Mouse (Mus musculus) Patski (cell line): ENCODE results near the gene Rubcn. TPM values are rescaled to one million over a fixed set of nuclear protein-coding genes. Genes with fewer than 3 reads are reported as not detected.
A peak's percentile ranks its signal among the peaks of the same experiment; 100 is the strongest.

Source experiments
- ATAC-seq: fragments of 100-300 bp; one replicate; pipeline ENCODE4 v1.8.0; 2021
- CTCF ChIA-PET: fragments of 350-600 bp; sonication (Branson Sonifier 250); formaldehyde crosslinking; loops from one replicate; lab custom pipeline; 2022; ENCODE audit warnings: inconsistent platforms; lab: Charles Lee
- POLR2A ChIA-PET: fragments of 350-600 bp; sonication (Branson Sonifier 250); formaldehyde crosslinking; loops from one replicate; lab custom pipeline; 2022; ENCODE audit warnings: antibody characterized with exemption, inconsistent platforms; lab: Charles Lee
- DNase-seq: peaks from one replicate; pipeline ENCODE4 v3.0.0-alpha.2; 2011; ENCODE audit warnings: low read depth, low spot score
- H3K27me3 ChIP-seq: fragments of 371-371 bp; one replicate; pipeline ENCODE4 v1.5.1; 2021
- CTCF ChIP-seq: fragments of 100-300 bp; IDR thresholded peaks from one replicate; pipeline ENCODE4 v1.5.1; 2021
- in situ Hi-C: fragments of 300-500 bp; cut with MboI; formaldehyde crosslinking; loops from 3 replicates; pipeline ENCODE4 v1.11.1; 2018; ENCODE audit warnings: low pct_unique_long_range_greater_than_20kb, mixed read lengths
- polyA plus RNA-seq: library from polyadenylated mRNA; unstranded; gene quantifications from one replicate; pipeline ENCODE4 v1.2.3, GENCODE M21; 2021

Rubcn gene
- polyA plus RNA-seq, 1 experiment from 2014 or later = 39.2 TPM

- ChIA-PET CTCF (no interaction called here), POLR2A (no interaction called here)
- ATAC-seq (no peak), DNase-seq (no peak)
- no peaks in the 10 kb centered on the region for H3K27me3 ChIP-seq
- in situ Hi-C loops = no loop called here
- no peak for TF ChIP-seq CTCF
These were observed 4.2 kb downstream of the Rubcn start for GRCm38 (mm10) chr16:32873366-32873765.

GRCm38 (mm10) chr16:32870231-32870630 is 7.3 kb downstream of the Rubcn start:
- ATAC-seq = no peak
- no peaks in the 10 kb centered on the region for H3K27me3 ChIP-seq
- in situ Hi-C loops = no loop called here
- no peak for TF ChIP-seq CTCF
- ChIA-PET POLR2A (no interaction called here), CTCF (interaction anchor here (1.0 kb wide), 1 partner anchor 50 kb away, joined by 3 read pairs; no protein-coding TSS in a partner anchor)
- DNase-seq = no peak

DNA sequence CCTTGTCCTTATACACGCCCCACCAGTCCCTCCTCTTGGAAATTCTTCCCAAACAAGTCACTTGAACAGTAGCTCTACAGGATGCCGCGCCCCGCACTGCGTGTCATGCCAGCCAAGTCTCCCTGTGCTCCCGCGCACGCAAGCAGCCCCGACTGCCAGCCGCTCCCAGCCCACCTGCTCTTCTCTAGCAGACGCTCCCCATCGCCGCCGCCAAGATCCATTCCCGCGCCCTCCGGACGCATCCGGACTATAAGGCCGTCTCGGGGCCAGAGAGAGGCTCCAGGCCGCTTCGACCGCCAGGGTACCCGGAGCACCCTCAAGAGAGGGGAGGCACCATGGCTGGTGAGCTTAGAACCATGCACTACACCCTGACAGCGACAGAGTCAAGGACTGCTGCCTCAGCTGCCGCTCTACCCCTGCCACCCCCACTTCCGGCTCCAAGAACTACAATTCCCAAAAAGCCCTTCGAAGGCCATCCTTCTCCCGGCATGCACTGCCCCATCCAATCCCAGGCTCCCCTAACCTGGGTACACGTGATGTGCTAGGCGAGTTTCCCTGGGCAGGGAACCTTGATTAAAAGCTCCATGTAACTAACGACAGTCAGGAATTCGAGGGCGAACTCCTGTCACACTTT is 9.5 kb downstream of the Rubcn start:
- TF ChIP-seq CTCF = no peak
- ATAC-seq (peak; percentile 97), DNase-seq (peak; percentile 68)
- CTCF ChIA-PET = interaction anchor here (1.7 to 3.5 kb wide), 2 partner anchors 8 to 11 kb away, joined by 4 to 12 read pairs; partner anchors contain the start of gene Fyttd1
- in situ Hi-C loops = loop anchor here (5.0 kb wide), 1 partner anchor 171 kb away; no protein-coding TSS in a partner anchor
- POLR2A ChIA-PET = interaction anchor here (0.9 to 2.4 kb wide), 2 partner anchors 14 to 17 kb away, joined by 3 to 9 read pairs; no protein-coding TSS in a partner anchor
- no peaks in the 10 kb centered on the region for H3K27me3 ChIP-seq

DNA sequence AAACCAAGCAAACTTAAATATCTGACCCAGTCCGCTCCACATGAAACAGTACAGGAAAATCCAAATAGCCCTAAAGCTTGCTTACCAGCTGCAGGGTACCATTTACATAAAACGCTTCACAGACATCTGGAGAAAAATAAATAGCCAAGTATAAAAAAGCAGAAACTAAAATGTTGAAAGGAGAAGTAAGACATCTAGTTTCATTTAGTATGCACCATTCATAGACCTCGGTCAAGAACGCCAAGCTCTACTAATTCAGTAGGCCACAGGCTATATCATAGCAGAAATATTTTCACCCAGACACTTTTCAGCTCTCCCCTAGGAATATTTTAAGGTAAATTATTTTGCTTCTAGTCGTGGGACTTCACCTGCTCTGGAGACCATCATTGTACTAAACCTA is 10.9 kb downstream of the Rubcn start:
- in situ Hi-C loops = loop anchor here (5.0 kb wide), 1 partner anchor 169 kb away; no protein-coding TSS in a partner anchor
- ATAC-seq = no peak
- H3K27me3 ChIP-seq = no peaks in the 10 kb centered on the region
- POLR2A ChIA-PET = interaction anchor here (2.4 kb wide), 1 partner anchor 13 kb away, joined by 9 read pairs; no protein-coding TSS in a partner anchor
- no peak for TF ChIP-seq CTCF
- CTCF ChIA-PET = interaction anchor here (1.0 to 3.5 kb wide), 4 partner anchors 10 to 13 kb away, joined by 3 to 12 read pairs (median 4); partner anchors contain the start of gene Fyttd1
- DNase-seq = no peak

DNA sequence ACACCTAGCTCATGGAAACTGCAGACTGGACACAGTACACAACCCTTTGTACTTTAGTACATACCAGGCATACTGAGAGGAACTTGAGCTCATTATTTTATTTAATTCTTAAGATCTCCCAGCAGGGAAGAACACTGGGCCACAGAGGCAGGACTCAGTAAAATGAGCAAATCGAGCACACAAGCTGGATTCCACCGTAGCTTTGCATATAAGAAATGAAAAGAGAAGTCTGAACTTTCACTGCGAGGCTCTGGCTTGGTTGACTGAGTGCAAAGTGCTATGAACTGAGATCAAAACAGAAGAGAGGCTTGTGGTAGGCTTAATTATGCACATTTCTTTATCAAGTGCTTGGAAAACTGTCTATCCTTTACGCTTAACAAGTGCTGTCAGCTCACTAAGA is 12.2 kb downstream of the Rubcn start:
- in situ Hi-C loops = loop anchor here (5.0 kb wide), 1 partner anchor 168 kb away; no protein-coding TSS in a partner anchor
- no peak for TF ChIP-seq CTCF
- ATAC-seq (no peak), DNase-seq (no peak)
- CTCF ChIA-PET = interaction anchor here (0.7 to 3.5 kb wide), 2 partner anchors 11 to 37 kb away, joined by 3 to 12 read pairs; partner anchors contain the start of gene Fyttd1
- H3K27me3 ChIP-seq = no peaks in the 10 kb centered on the region
- POLR2A ChIA-PET = interaction anchor here (1.4 kb wide), 1 partner anchor 12 kb away, joined by 3 read pairs; the partner anchor contains the start of genes Fyttd1 and Rubcn

- TF ChIP-seq CTCF = no peak
- DNase-seq (no peak), ATAC-seq (no peak)
- ChIA-PET CTCF (no interaction called here), POLR2A (no interaction called here)
- H3K27me3 ChIP-seq = no peaks in the 10 kb centered on the region
- in situ Hi-C loops = no loop called here
These were observed 15.7 kb downstream of the Rubcn start for GRCm38 (mm10) chr16:32861813-32862385.

DNA sequence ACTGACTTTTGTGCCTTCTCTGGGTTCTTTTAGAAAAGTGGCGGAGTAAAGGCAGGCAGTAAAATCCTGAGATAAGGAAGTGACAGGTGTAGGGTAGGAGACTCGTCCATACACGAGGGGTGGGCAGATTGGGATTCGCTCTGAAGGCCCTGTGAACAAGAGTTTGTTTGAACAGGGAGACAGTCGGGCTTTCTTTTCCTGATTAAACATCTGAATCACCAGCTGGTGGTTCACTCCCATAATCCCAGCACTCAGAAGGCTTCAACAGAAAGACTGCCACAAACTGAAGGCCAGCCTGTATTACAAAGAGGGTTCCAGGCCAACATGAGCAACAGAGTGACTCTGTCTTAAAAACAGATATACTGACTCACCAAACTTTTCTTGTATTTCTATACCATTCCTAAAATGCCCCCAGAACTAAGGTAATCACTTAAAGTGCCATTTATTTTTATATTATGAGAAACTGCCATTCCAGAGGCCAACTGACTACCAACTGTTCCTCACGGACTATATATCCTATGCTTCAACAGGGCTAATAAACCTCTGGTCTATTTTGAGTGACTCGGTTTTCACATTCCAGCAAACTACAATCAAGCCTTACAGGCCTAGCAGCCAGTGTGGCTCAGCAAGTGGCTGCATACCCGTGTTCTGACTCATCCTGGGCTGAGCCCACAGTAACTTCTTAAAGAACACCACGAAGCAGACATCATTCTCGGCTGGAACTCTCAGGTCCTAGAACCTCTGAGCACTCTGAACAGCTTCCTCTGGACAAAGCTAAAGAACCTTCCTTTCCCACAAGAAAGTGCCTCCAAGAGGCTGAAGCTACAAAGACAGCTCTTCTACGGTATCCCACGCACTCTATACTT is 18.6 kb downstream of the Rubcn start:
- ATAC-seq = peak; percentile 92
- no peaks in the 10 kb centered on the region for H3K27me3 ChIP-seq
- POLR2A ChIA-PET = interaction anchor here (2.0 kb wide), 1 partner anchor 18 kb away, joined by 7 read pairs; the partner anchor contains the start of genes Fyttd1 and Rubcn
- TF ChIP-seq CTCF = no peak
- in situ Hi-C loops = no loop called here
- CTCF ChIA-PET = interaction anchor here (1.4 kb wide), 2 partner anchors 15 to 28 kb away, joined by 3 to 4 read pairs; no protein-coding TSS in a partner anchor
- peak; percentile 75 for DNase-seq

DNA sequence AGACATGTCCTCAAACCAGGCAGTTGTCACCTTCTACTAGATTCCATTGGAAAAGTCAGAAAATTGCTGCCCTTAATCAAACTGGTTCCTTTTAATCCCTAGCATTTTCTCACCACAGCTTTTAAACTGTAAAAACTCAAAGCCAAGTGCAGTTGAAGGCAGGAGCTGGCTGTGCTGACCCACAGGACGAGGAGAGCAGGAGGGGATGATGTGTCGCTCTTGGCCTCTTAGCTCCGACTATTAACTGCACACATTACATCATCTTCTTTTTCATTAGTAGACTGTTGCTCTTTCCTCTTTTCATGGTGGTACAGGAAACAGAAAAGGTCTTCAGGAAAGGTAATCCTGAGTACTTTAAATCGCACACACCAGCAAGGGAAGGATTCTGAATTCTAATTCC is 19.2 kb downstream of the Rubcn start:
- CTCF ChIA-PET = interaction anchor here (1.4 kb wide), 2 partner anchors 16 to 29 kb away, joined by 3 to 4 read pairs; no protein-coding TSS in a partner anchor
- H3K27me3 ChIP-seq = no peaks in the 10 kb centered on the region
- POLR2A ChIA-PET = interaction anchor here (2.0 kb wide), 1 partner anchor 19 kb away, joined by 7 read pairs; the partner anchor contains the start of genes Fyttd1 and Rubcn
- DNase-seq (no peak), ATAC-seq (no peak)
- no peak for TF ChIP-seq CTCF
- in situ Hi-C loops = no loop called here

GRCm38 (mm10) chr16:32856751-32857150 is 20.8 kb downstream of the Rubcn start:
- POLR2A ChIA-PET = interaction anchor here (0.9 kb wide), 1 partner anchor 19 kb away, joined by 3 read pairs; no protein-coding TSS in a partner anchor

More at GRCm38 (mm10) chr16:32856751-32857150, 20.8 kb downstream of the Rubcn start:
- no peak for DNase-seq
- in situ Hi-C loops = no loop called here
- CTCF ChIA-PET = interaction anchor here (1.0 kb wide), 1 partner anchor 10 kb away, joined by 4 read pairs; no protein-coding TSS in a partner anchor
- H3K27me3 ChIP-seq = no peaks in the 10 kb centered on the region
- TF ChIP-seq CTCF = no peak
- ATAC-seq = no peak
